Mouse (Mus musculus): Measurements from ENCODE around the gene Flg.

The Flg gene

GRCm38 (mm10) chr3:93273223-93273622, at the start of gene Flg:
Gene Flg (plus strand): TSS chr3:93273523.
- no peak for DNase-seq

- peak; percentile 52 for DNase-seq
These were observed 24.2 kb downstream of the Flg start for GRCm38 (mm10) chr3:93297542-93297941.

DNA sequence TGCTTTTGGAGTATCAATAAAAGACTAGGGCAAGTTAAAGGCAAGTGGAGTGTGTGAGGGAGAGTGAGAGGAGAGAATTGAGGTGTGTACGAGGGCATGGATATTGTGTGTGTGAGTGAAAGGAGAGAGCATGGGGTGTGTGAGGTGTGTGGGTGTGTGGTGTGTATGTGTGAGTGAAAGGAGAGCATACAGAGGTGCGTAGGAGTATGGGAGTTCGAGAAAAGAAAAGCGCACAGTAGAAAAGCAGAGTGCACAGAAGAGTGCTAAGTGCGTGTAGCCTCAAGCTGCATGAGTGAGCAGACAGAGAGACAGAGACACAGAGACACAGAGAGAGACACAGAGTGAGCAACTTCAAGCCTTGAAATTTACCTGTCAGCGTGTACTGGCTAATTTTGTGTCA, 26.5 kb downstream of the Flg start:
- DNase-seq, result peak; percentile 36

DNA sequence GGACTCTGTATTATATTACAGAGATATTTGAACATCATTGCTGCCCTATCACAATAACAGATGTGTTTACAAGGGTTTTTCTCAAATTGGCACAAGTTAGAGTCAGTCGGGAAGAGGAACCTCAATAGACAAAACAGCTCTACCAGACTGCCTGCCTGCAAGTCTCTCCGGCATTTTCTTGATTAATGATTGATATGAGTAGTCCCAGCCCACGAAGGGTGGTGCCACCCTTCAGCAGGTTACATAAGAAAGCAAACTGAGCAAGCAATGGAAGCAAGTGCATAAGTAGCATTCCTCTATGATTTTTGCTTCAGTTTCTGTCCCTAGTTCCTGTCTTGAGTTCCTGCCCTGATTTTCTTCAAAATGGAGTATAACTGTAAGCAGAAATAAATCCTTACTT, 28.6 kb downstream of the Flg start:
- DNase-seq, result peak; percentile 52

- DNase-seq, result no peak
These were observed 32.8 kb downstream of the Flg start for GRCm38 (mm10) chr3:93306142-93306541.

DNA sequence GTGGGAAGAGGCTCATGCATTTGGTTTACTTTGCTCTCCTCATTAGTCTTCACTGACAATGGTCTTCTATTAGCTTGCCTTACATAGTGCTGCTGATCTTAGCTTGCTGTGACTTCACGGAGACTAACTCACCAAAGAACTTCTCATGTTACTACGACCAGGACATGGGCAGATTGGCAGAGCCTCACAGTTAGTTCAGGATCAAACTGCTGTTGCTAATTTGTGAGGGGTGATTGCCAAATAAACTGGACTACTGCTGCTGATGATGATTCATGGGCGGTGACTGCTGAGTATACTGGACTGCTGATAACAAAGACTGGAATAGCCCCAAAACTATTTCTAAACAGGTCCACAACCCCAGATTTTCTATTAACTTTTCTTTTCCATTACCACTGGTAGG, 38.0 kb downstream of the Flg start:
- peak; percentile 61 for DNase-seq

GRCm38 (mm10) chr3:93314388-93314787, 41.1 kb downstream of the Flg start:
- DNase-seq, result no peak

- peak; percentile 49 for DNase-seq
These were observed 46.1 kb downstream of the Flg start, which contains the start of gene Hrnr for GRCm38 (mm10) chr3:93319449-93319848. Gene Hrnr (plus strand): TSS chr3:93319749.

DNA sequence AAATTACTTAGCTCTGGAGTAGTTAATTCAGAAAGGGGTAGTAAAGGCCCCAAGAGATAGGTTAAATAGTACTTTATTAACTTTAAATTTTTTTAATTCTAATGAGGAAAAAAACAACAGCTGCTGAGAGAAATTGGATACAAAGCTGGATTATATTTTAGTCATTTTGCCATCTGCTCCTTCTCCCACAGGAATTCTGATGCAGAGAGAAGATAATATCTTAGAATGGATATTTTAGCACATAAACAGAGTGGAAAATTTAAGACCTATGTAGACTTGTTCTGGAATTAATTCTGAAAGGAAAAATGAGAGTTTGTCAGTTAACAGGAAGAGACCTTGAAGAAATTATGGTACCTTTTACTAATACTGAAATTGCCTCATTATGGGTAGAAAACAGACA, 64.4 kb downstream of the Flg start:
- DNase-seq, result no peak

DNA sequence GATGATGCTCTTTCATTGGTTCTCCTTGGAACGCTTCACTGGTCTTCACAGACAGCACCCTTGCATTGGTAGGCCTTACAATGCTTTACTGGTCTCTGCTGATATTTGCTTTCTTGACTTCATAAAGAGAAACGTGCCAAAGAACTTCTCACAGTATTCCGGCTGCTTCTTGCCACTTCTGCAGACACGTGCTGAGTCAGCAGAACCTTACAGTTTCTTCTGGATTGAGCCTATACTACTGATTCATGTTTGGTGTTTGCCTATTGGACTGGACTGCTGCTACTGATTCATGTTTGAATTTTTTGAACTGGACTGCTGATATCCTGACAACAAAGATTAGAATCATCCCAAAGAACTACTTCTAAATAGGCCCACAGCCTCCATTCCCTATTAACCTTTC, 66.7 kb downstream of the Flg start:
- DNase-seq, result no peak
